Mouse (Mus musculus): ENCODE data around the gene Ugt1a9. TPM values are rescaled to one million over a fixed set of nuclear protein-coding genes. Genes with fewer than 3 reads are reported as not detected.

Gene Ugt1a9
- polyA plus RNA-seq, 1 experiment from 2014 or later, result 0.14 TPM

DNA sequence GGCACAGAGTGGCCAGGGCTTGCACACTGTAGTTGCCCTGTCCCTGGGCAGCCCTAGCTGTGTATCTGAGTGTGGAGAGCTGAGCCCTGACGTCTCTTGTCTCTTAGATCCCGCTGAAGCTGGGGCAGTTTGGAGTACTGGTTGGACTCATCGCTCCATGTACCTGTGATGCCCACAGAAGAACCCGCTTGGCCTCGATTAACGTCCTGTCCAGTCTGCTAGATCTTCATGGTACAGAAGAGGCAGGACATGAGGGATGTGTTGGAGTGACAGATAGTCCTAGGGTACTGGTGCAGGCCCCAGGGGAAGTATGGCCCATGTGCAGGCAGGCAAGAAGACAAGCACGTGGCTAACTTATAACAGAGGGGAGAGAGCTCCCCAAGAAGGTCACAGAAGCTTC is 179.0 kb downstream of the Ugt1a9 start:
- H3K4me2 ChIP-seq, result no peak overlapping the region
- no peaks in the 10 kb centered on the region for H3K36me3 ChIP-seq
- H3K9ac ChIP-seq, result no peak overlapping the region
- H3K27me3 ChIP-seq (replicated peaks), result no peaks in the 10 kb centered on the region
- H3K9me3 ChIP-seq (replicated peaks), result peaks cover 79% of the 10 kb centered on the region
- no peak overlapping the region for H3K4me3 ChIP-seq
- no peaks in the 10 kb centered on the region for H3K4me1 ChIP-seq
- no peak overlapping the region for H3K27ac ChIP-seq
- ATAC-seq, result no peak
- 63% methylated on average over 7 of the region's 7 CpGs for WGBS (ENCODE audit: insufficient replicate concordance)

DNA sequence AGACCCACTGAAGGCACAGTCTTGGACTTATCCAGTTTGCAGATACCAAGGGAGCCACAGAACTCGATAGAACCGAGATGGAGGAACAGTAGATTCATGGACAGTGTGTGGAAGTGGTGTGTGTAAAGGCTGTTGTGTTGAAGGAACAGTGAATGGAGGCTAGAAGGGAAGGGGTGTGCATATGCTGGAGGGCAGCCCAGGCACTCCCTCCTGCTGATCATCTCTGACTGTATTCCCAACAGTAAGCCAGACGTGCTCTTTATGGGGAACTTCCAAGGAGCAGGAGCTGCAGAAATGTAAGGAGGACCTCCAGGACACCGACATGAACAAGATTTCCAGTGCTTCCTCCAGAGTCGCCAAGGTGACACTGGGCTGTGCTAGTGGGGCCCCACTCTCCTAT is 179.4 kb downstream of the Ugt1a9 start:
- 62% methylated on average over 5 of the region's 5 CpGs for WGBS (ENCODE audit: insufficient replicate concordance)
- Histone ChIP-seq H3K9ac (no peak overlapping the region), H3K36me3 (no peaks in the 10 kb centered on the region), H3K4me1 (no peaks in the 10 kb centered on the region), H3K27me3 (replicated peaks) (no peaks in the 10 kb centered on the region), H3K4me3 (no peak overlapping the region), H3K9me3 (replicated peaks) (peaks cover 79% of the 10 kb centered on the region), H3K4me2 (no peak overlapping the region), H3K27ac (no peak overlapping the region)
- no peak for ATAC-seq

- ATAC-seq, result peak; percentile 7; the same call in 1 of the 2 replicates
- Histone ChIP-seq H3K27me3 (replicated peaks) (no peaks in the 10 kb centered on the region), H3K9ac (no peak overlapping the region), H3K4me3 (no peak overlapping the region), H3K27ac (no peak overlapping the region), H3K4me1 (no peaks in the 10 kb centered on the region), H3K36me3 (no peaks in the 10 kb centered on the region), H3K4me2 (no peak overlapping the region), H3K9me3 (replicated peaks) (peaks cover 68% of the 10 kb centered on the region)
- 60% methylated on average over 8 of the region's 8 CpGs for WGBS (ENCODE audit: insufficient replicate concordance)
These were observed 182.5 kb downstream of the Ugt1a9 start for GRCm38 (mm10) chr1:88253106-88253505.

- ATAC-seq, result no peak
- H3K9me3 ChIP-seq (replicated peaks), result peaks cover 64% of the 10 kb centered on the region
These were observed 182.9 kb downstream of the Ugt1a9 start for GRCm38 (mm10) chr1:88253540-88253939.

DNA sequence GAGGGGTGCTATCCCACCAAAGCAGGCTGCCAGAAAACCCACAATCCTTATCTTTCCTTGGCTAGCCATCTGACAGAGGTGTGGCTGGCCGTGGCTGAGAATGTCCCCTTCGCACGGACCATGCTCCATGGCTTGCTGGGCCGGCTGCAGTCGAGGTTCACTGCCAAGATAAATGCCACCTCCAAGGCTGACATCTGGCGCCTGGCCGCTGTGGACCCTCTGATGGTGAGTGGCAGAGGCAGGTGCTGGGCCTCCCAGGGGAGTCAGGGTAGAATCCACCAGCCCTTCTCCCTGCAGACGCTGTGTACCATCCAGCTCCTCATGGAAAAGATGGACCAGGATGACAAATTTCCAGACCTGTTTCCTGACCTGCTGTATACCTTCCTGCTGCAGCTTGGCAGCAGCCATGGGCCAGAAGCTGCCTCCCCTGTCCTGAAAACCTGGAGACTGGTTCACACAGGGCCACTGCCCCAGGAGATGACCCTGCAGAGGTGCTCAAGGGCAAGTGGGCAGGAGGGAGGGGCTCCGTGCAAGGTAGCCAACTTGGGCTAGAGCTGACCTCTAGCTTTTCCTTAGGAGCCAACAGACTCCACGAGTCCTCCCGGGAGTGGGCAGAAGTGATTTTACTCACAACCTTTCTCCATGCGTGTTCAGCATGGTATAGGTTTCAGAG is 184.3 kb downstream of the Ugt1a9 start:
- Histone ChIP-seq H3K9me3 (replicated peaks) (peaks cover 50% of the 10 kb centered on the region), H3K9ac (no peak overlapping the region), H3K4me3 (no peak overlapping the region), H3K27ac (no peak overlapping the region), H3K36me3 (peaks cover 3% of the 10 kb centered on the region), H3K4me2 (no peak overlapping the region), H3K27me3 (replicated peaks) (no peaks in the 10 kb centered on the region), H3K4me1 (peaks cover 9% of the 10 kb centered on the region)
- 67% methylated on average over 12 of the region's 12 CpGs for WGBS (ENCODE audit: insufficient replicate concordance)
- no peak for ATAC-seq

More at GRCm38 (mm10) chr1:88253540-88253939, 182.9 kb downstream of the Ugt1a9 start:
- H3K27me3 ChIP-seq (replicated peaks), result no peaks in the 10 kb centered on the region
- no peak overlapping the region for H3K4me3 ChIP-seq
- H3K4me2 ChIP-seq, result no peak overlapping the region
- 58% methylated on average over 6 of the region's 6 CpGs for WGBS (ENCODE audit: insufficient replicate concordance)
- no peaks in the 10 kb centered on the region for H3K4me1 ChIP-seq
- H3K36me3 ChIP-seq, result no peaks in the 10 kb centered on the region
- H3K27ac ChIP-seq, result no peak overlapping the region
- no peak overlapping the region for H3K9ac ChIP-seq

DNA sequence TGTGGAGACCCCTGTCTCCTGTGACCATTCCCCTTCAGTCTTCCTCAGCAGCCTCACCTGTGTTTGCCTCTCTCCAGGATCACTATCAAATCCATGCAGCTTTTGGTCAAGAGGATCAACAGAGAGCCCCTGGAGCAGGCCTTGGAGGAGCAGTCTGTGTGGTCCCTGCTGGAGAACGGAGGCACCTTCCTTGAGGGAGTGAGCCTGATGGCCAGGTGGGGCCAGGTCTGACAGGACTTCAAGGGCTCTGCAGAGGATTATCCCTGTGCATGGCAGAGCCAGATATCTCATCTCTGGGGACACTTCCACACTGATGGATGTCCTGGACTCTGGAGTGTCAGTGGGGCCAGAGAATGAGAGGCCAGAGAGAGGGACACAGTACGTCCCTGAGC is 184.9 kb downstream of the Ugt1a9 start:
- Histone ChIP-seq H3K27me3 (replicated peaks) (no peaks in the 10 kb centered on the region), H3K9ac (no peak overlapping the region), H3K4me3 (no peak overlapping the region), H3K27ac (no peak overlapping the region), H3K4me2 (no peak overlapping the region), H3K9me3 (replicated peaks) (peaks cover 45% of the 10 kb centered on the region), H3K36me3 (peaks cover 8% of the 10 kb centered on the region), H3K4me1 (peaks cover 15% of the 10 kb centered on the region)
- WGBS (ENCODE audit: insufficient replicate concordance), result 46% methylated on average over 2 of the region's 2 CpGs
- ATAC-seq, result no peak

DNA sequence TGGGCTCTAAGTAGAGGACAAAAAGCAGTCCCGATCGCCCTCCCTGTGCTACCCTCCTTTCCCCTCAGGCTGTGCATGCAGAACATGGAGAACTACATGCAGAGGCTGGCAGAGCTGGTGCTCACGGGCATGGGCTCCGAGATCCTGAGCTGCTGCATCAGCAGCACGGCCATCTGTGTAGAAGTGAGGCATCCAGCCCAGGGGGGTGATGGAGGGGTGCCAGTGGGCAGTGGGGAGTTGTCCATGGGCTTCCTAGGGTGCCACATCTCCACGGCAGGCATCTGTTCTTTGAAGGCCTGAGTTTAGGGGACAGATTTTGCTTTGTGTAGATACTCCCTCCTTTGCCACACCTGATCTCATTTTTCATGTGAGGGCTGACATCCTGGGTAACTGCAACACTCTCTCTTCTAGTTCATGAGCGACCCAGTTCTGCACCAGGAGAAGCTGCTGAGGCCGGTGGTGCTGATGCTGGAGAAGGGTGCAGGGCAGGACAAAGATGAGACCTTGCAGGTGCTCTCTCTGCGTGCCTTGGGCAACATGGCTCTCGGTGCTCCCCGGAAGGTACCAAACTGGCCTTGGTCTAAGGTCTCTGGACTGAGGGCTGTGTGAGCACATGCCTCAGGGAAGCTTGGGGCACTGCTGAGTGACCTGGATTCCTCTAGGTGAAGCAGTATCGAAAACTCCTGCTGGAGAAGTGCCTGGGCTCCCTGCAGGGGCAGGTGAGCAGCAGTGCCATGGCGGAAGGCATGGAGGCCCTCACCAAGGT is 185.6 kb downstream of the Ugt1a9 start:
- Histone ChIP-seq H3K27me3 (replicated peaks) (no peaks in the 10 kb centered on the region), H3K36me3 (peaks cover 15% of the 10 kb centered on the region), H3K9me3 (replicated peaks) (peaks cover 38% of the 10 kb centered on the region), H3K27ac (no peak overlapping the region), H3K4me3 (no peak overlapping the region), H3K4me2 (no peak overlapping the region), H3K4me1 (peaks cover 22% of the 10 kb centered on the region), H3K9ac (no peak overlapping the region)
- ATAC-seq, result no peak
- WGBS (ENCODE audit: insufficient replicate concordance), result 66% methylated on average over 13 of the region's 13 CpGs

DNA sequence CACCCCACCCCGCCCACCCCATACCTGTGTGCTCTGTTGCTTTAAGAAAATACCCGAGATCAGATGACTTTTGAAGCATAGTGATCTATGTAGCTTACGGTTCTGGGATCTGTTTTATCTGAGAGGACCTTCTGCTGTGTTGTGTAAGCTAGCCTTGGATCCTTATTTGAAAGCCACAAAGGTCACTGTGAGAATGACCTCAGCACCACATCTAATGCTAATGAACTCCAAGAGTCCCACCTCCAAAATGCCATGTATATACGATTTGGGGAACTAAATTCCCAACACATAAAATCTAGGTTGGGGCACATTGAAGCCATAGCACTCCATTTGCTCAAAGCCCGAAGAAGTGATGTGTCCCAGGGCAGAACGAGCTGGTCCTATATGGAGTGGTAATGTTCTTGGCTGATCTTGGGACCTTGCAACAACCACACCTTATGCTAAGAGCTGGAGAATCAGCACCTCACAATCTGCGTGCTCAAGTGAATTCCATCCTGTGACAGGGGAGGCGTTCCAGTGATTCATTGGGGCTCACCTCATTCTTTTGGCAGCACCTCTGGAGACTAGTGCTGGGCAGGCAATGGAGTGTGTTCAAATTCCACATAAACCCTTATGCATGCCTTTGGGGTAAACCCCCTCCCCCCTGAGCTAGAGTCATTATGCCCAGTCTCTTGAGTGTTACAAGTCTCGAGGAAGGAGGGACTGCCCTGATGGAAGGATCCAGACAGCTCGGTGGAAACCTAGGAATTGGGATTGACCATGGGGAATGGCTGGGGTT is 186.5 kb downstream of the Ugt1a9 start:
- peaks cover 36% of the 10 kb centered on the region for H3K9me3 ChIP-seq (replicated peaks)
- 63% methylated on average over 10 of the region's 10 CpGs for WGBS (ENCODE audit: insufficient replicate concordance)
- H3K4me1 ChIP-seq, result peaks cover 30% of the 10 kb centered on the region
- ATAC-seq, result no peak
- no peak overlapping the region for H3K27ac ChIP-seq
- H3K4me2 ChIP-seq, result no peak overlapping the region
- H3K27me3 ChIP-seq (replicated peaks), result no peaks in the 10 kb centered on the region
- H3K36me3 ChIP-seq, result peaks cover 24% of the 10 kb centered on the region
- no peak overlapping the region for H3K4me3 ChIP-seq
- H3K9ac ChIP-seq, result no peak overlapping the region

DNA sequence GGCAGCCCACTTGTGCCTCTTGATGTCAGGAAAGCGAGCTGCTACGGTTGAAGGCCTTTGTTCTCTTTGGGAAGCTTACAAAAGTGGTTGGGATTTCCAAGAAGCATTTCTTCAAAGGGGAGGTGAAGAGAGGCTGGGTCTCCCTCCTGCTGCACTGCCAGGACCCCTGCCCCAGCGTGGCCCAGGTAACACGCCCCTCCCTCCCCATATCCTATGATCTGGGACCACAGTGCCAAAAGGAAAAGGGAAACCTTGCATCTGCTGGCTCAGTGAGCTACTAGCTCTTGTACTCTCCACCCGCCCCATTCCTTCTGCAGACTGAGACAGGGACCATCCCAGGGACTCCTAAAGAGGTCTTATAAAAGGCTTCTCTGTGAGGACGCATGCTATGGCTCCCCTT is 187.1 kb downstream of the Ugt1a9 start:
- Histone ChIP-seq H3K36me3 (peaks cover 30% of the 10 kb centered on the region), H3K9ac (no peak overlapping the region), H3K4me3 (no peak overlapping the region), H3K27ac (no peak overlapping the region), H3K9me3 (replicated peaks) (peaks cover 30% of the 10 kb centered on the region), H3K4me2 (no peak overlapping the region), H3K4me1 (peaks cover 36% of the 10 kb centered on the region), H3K27me3 (replicated peaks) (no peaks in the 10 kb centered on the region)
- no peak for ATAC-seq
- WGBS (ENCODE audit: insufficient replicate concordance), result 68% methylated on average over 6 of the region's 6 CpGs

GRCm38 (mm10) chr1:88258361-88258760 is 187.8 kb downstream of the Ugt1a9 start:
- Histone ChIP-seq H3K4me2 (no peak overlapping the region), H3K27ac (no peak overlapping the region)

DNA sequence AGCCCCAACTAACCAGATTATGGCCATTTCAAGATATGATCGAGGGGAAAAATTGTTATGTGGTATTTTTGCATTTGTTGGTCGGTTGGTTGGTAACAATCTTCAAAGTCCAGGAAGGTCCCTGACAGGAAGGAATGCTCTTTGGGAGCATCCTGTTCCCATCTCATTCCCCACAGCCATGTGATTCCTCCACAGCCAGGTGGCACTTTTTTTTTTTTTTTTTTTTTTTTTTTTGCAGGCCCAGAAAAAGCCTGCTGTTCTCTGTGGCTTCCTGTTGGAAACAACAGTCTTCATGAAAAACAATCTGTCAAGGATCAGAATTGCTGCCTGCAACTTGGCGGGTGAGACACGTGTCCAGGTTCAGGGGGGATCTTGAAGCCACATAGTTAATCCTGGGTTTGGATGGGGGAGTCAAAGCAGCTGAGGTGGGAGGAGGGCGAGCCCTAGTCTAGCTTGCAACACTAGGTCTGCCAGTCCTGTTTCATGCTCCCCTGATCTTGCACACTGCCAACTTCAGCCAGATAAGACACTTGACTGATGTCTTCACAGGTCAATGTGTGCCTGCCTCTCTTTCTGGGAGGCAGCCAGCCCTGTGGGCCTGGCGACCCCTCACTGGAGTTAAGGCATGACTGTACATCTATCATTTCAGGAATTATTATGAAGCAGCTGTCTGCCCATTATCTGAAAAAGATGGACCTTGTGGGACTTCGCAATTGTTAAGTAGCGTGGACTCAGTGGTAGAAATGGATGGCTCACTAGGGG is 188.5 kb downstream of the Ugt1a9 start:
- Histone ChIP-seq H3K27ac (no peak overlapping the region), H3K9me3 (replicated peaks) (peaks cover 25% of the 10 kb centered on the region), H3K9ac (no peak overlapping the region), H3K27me3 (replicated peaks) (no peaks in the 10 kb centered on the region), H3K4me1 (peaks cover 39% of the 10 kb centered on the region), H3K4me3 (no peak overlapping the region), H3K36me3 (peaks cover 44% of the 10 kb centered on the region), H3K4me2 (no peak overlapping the region)
- WGBS (ENCODE audit: insufficient replicate concordance), result 56% methylated on average over 8 of the region's 8 CpGs
- peak; percentile 5; the same call in 1 of the 2 replicates for ATAC-seq

More at GRCm38 (mm10) chr1:88258361-88258760, 187.8 kb downstream of the Ugt1a9 start:
- no peak for ATAC-seq
- no peak overlapping the region for H3K9ac ChIP-seq
- H3K27me3 ChIP-seq (replicated peaks), result no peaks in the 10 kb centered on the region
- no peak overlapping the region for H3K4me3 ChIP-seq
- H3K36me3 ChIP-seq, result peaks cover 37% of the 10 kb centered on the region
- H3K4me1 ChIP-seq, result peaks cover 39% of the 10 kb centered on the region
- 60% methylated on average over 6 of the region's 6 CpGs for WGBS (ENCODE audit: insufficient replicate concordance)
- peaks cover 25% of the 10 kb centered on the region for H3K9me3 ChIP-seq (replicated peaks)

All from liver, embryonic 12.5 days (tissue).